Mouse (Mus musculus): ENCODE data around the gene Lsm12. TPM values are rescaled to one million over a fixed set of nuclear protein-coding genes. Genes with fewer than 3 reads are reported as not detected.
A peak's percentile ranks its signal among the peaks of the same experiment; 100 is the strongest.

The Lsm12 gene
- total and polyA plus RNA-seq, 3 experiments = 40.1 to 108 (median 82.6) TPM

- no peak for DNase-seq
Measured at GRCm38 (mm10) chr11:102216886-102217240, 31.8 kb upstream of the Lsm12 start.

GRCm38 (mm10) chr11:102216056-102216885, 31.2 kb upstream of the Lsm12 start:
- DNase-seq = peak; percentile 85

GRCm38 (mm10) chr11:102215511-102215910, 30.4 kb upstream of the Lsm12 start:
- DNase-seq = no peak

GRCm38 (mm10) chr11:102214430-102215156, 29.5 kb upstream of the Lsm12 start:
- no peak for DNase-seq

- DNase-seq = no peak
Measured at GRCm38 (mm10) chr11:102211936-102212341, 26.8 kb upstream of the Lsm12 start.

- DNase-seq = no peak
Measured at GRCm38 (mm10) chr11:102211011-102211410, 25.9 kb upstream of the Lsm12 start.

GRCm38 (mm10) chr11:102210185-102210584, 25.1 kb upstream of the Lsm12 start:
- no peak for DNase-seq

GRCm38 (mm10) chr11:102209742-102210141, 24.6 kb upstream of the Lsm12 start:
- no peak for DNase-seq

- no peak for DNase-seq
Measured at GRCm38 (mm10) chr11:102208846-102209245, 23.8 kb upstream of the Lsm12 start.

- DNase-seq = no peak
Measured at GRCm38 (mm10) chr11:102207825-102208777, 23.0 kb upstream of the Lsm12 start.

GRCm38 (mm10) chr11:102206481-102206880, 21.4 kb upstream of the Lsm12 start:
- no peak for DNase-seq

- no peak for DNase-seq
Measured at GRCm38 (mm10) chr11:102201408-102201821, 16.3 kb upstream of the Lsm12 start.

GRCm38 (mm10) chr11:102199856-102200255, 14.8 kb upstream of the Lsm12 start:
- DNase-seq = no peak

GRCm38 (mm10) chr11:102198245-102198644, 13.1 kb upstream of the Lsm12 start:
- no peak for DNase-seq

GRCm38 (mm10) chr11:102196018-102196797, 11.1 kb upstream of the Lsm12 start:
- DNase-seq = no peak

GRCm38 (mm10) chr11:102193657-102194440, 8.8 kb upstream of the Lsm12 start:
- DNase-seq = peak; percentile 84

GRCm38 (mm10) chr11:102190848-102191247, 5.8 kb upstream of the Lsm12 start:
- DNase-seq = no peak

GRCm38 (mm10) chr11:102189461-102190436, 4.7 kb upstream of the Lsm12 start, which contains the start of gene G6pc3:
TSS of gene G6pc3 (plus strand) at chr11:102189620.
- peak; percentile 96 for DNase-seq

- no peak for DNase-seq
Measured at GRCm38 (mm10) chr11:102188980-102189379, 3.9 kb upstream of the Lsm12 start.

Data from adrenal gland, adult 2 months (tissue).